Mouse (Mus musculus) small intestine, adult 2 months (tissue): ENCODE measurements around the gene Dnajc2.

ENCODE experiments used
- CTCF ChIP-seq: fragments of 200-500 bp; IDR thresholded peaks from 2 replicates; pipeline ENCODE4 v1.5.1; 2012; ENCODE audit warnings: low read depth, mild to moderate bottlenecking, control low read depth, inconsistent platforms, low read length, moderate library complexity, mixed read lengths; ENCODE audit not compliant: insufficient replicate concordance, insufficient read length; ENCODE audit errors: extremely low read depth
- POLR2A ChIP-seq: fragments of 200-500 bp; IDR thresholded peaks from 2 replicates; pipeline ENCODE4 v1.6.1; 2012; ENCODE audit warnings: low read depth, mild to moderate bottlenecking, control low read depth, inconsistent platforms, low read length, moderate library complexity

DNA sequence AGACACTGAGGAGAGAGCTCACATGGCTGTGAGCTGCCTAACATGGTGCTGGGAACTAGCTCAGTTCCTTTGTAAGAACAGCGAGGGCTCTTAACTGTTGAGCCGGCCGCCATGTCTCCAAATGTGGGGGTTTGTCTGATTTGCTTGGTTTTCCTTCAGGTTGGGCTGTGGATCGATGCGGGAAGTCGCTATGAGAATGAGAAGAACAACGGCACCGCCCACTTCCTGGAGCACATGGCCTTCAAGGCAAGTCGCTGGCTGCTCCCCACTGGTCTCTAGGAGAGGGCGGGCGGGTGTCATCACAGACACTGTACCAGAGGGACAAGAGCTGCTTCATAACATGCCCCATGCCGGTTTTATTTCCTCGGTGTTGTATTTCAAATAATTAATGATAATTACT is 45.2 kb downstream of the Dnajc2 start:
- TF ChIP-seq POLR2A (no peak), CTCF (no peak)
